Mouse (Mus musculus): ENCODE measurements around the gene Asxl2. TPM values are rescaled to one million over a fixed set of nuclear protein-coding genes. Genes with fewer than 3 reads are reported as not detected.
"Not testable (repeated sequence)": the region's sequence is repeated elsewhere in the genome, so short reads cannot be mapped to it uniquely, and the experiment has no call there.

Asxl2 gene
- polyA plus RNA-seq, 1 experiment from 2014 or later: 16.1 TPM

GRCm38 (mm10) chr12:3430443-3430753, 3.7 kb downstream of the Asxl2 start:
- Histone ChIP-seq H3K36me3 (peaks cover 5% of the 10 kb centered on the region; the same call in 1 of the 2 replicates), H3K27me3 (no peaks in the 10 kb centered on the region), H3K4me2 (replicated peaks) (no peak overlapping the region), H3K4me1 (replicated peaks) (peaks cover 19% of the 10 kb centered on the region), H3K27ac (no peak overlapping the region), H3K9ac (replicated peaks) (no peak overlapping the region), H3K4me3 (replicated peaks) (no peak overlapping the region), H3K9me3 (no peaks in the 10 kb centered on the region)
- no peak for ATAC-seq

GRCm38 (mm10) chr12:3430985-3431384, 4.3 kb downstream of the Asxl2 start:
- Histone ChIP-seq H3K4me2 (replicated peaks) (no peak overlapping the region), H3K36me3 (peaks cover 5% of the 10 kb centered on the region; the same call in 1 of the 2 replicates), H3K4me3 (replicated peaks) (no peak overlapping the region), H3K27ac (no peak overlapping the region), H3K27me3 (no peaks in the 10 kb centered on the region), H3K4me1 (replicated peaks) (peaks cover 14% of the 10 kb centered on the region), H3K9ac (replicated peaks) (no peak overlapping the region), H3K9me3 (no peaks in the 10 kb centered on the region)
- no peak for ATAC-seq

GRCm38 (mm10) chr12:3433736-3434135, 7.1 kb downstream of the Asxl2 start:
- no peak overlapping the region for H3K4me2 ChIP-seq (replicated peaks)
- no peaks in the 10 kb centered on the region for H3K9me3 ChIP-seq
- peaks cover 8% of the 10 kb centered on the region; the same call in 1 of the 2 replicates for H3K4me1 ChIP-seq (replicated peaks)
- ATAC-seq: no peak
- H3K27me3 ChIP-seq: no peaks in the 10 kb centered on the region
- H3K36me3 ChIP-seq: peaks cover 8% of the 10 kb centered on the region; the same call in 1 of the 2 replicates
- no peak overlapping the region for H3K4me3 ChIP-seq (replicated peaks)
- WGBS: 71% methylated on average over 1 of the region's 1 CpGs
- H3K27ac ChIP-seq: no peak overlapping the region
- no peak overlapping the region for H3K9ac ChIP-seq (replicated peaks)

GRCm38 (mm10) chr12:3436446-3436845, 9.8 kb downstream of the Asxl2 start:
- Histone ChIP-seq H3K4me1 (replicated peaks) (peaks cover 5% of the 10 kb centered on the region; the same call in 1 of the 2 replicates), H3K27me3 (no peaks in the 10 kb centered on the region), H3K4me3 (replicated peaks) (no peak overlapping the region), H3K9ac (replicated peaks) (no peak overlapping the region), H3K27ac (no peak overlapping the region), H3K36me3 (peaks cover 8% of the 10 kb centered on the region; the same call in 1 of the 2 replicates), H3K4me2 (replicated peaks) (no peak overlapping the region), H3K9me3 (no peaks in the 10 kb centered on the region)
- no peak for ATAC-seq
- 97% methylated on average over 5 of the region's 5 CpGs for WGBS

- no peak overlapping the region for H3K4me2 ChIP-seq (replicated peaks)
- no peak for ATAC-seq
- H3K9me3 ChIP-seq: no peaks in the 10 kb centered on the region
- no peak overlapping the region for H3K27ac ChIP-seq
- no peak overlapping the region for H3K4me3 ChIP-seq (replicated peaks)
- 100% methylated on average over 1 of the region's 1 CpGs for WGBS
- peaks cover 9% of the 10 kb centered on the region; the same call in 1 of the 2 replicates for H3K36me3 ChIP-seq
- no peaks in the 10 kb centered on the region for H3K27me3 ChIP-seq
- no peak overlapping the region for H3K9ac ChIP-seq (replicated peaks)
- no peaks in the 10 kb centered on the region for H3K4me1 ChIP-seq (replicated peaks)
Observed at GRCm38 (mm10) chr12:3437815-3438214, 11.2 kb downstream of the Asxl2 start.

- Histone ChIP-seq H3K4me1 (replicated peaks) (no peaks in the 10 kb centered on the region), H3K9ac (replicated peaks) (no peak overlapping the region), H3K27ac (no peak overlapping the region), H3K36me3 (peaks cover 12% of the 10 kb centered on the region), H3K27me3 (no peaks in the 10 kb centered on the region), H3K4me3 (replicated peaks) (no peak overlapping the region), H3K9me3 (no peaks in the 10 kb centered on the region), H3K4me2 (replicated peaks) (no peak overlapping the region)
- ATAC-seq: no peak
- WGBS: 96% methylated on average over 2 of the region's 2 CpGs
Observed at GRCm38 (mm10) chr12:3440916-3441315, 14.3 kb downstream of the Asxl2 start.

GRCm38 (mm10) chr12:3441361-3441760, 14.7 kb downstream of the Asxl2 start:
- H3K4me2 ChIP-seq (replicated peaks): no peak overlapping the region
- no peak overlapping the region for H3K27ac ChIP-seq
- H3K4me1 ChIP-seq (replicated peaks): no peaks in the 10 kb centered on the region
- no peaks in the 10 kb centered on the region for H3K27me3 ChIP-seq
- no peak overlapping the region for H3K9ac ChIP-seq (replicated peaks)
- peaks cover 12% of the 10 kb centered on the region for H3K36me3 ChIP-seq
- no peak overlapping the region for H3K4me3 ChIP-seq (replicated peaks)
- WGBS: 92% methylated on average over 5 of the region's 5 CpGs
- no peaks in the 10 kb centered on the region for H3K9me3 ChIP-seq
- ATAC-seq: no peak

GRCm38 (mm10) chr12:3453554-3453953, 26.9 kb downstream of the Asxl2 start:
- Histone ChIP-seq H3K4me2 (replicated peaks) (no peak overlapping the region), H3K27me3 (no peaks in the 10 kb centered on the region), H3K9ac (replicated peaks) (no peak overlapping the region), H3K27ac (no peak overlapping the region), H3K9me3 (no peaks in the 10 kb centered on the region), H3K36me3 (peaks cover 36% of the 10 kb centered on the region), H3K4me3 (replicated peaks) (no peak overlapping the region), H3K4me1 (replicated peaks) (no peaks in the 10 kb centered on the region)
- no peak for ATAC-seq
- WGBS: 83% methylated on average over 3 of the region's 3 CpGs

GRCm38 (mm10) chr12:3463087-3463486, 36.4 kb downstream of the Asxl2 start:
- no peaks in the 10 kb centered on the region for H3K27me3 ChIP-seq
- H3K9ac ChIP-seq (replicated peaks): no peak overlapping the region
- WGBS: 89% methylated on average over 3 of the region's 3 CpGs
- H3K9me3 ChIP-seq: no peaks in the 10 kb centered on the region
- no peak overlapping the region for H3K4me3 ChIP-seq (replicated peaks)
- peaks cover 23% of the 10 kb centered on the region for H3K36me3 ChIP-seq
- H3K4me1 ChIP-seq (replicated peaks): no peaks in the 10 kb centered on the region
- no peak overlapping the region for H3K27ac ChIP-seq
- H3K4me2 ChIP-seq (replicated peaks): no peak overlapping the region
- ATAC-seq: no peak

- no peaks in the 10 kb centered on the region for H3K27me3 ChIP-seq
- H3K9ac ChIP-seq (replicated peaks): no peak overlapping the region
- no peak overlapping the region for H3K27ac ChIP-seq
- H3K9me3 ChIP-seq: no peaks in the 10 kb centered on the region
- peaks cover 54% of the 10 kb centered on the region for H3K36me3 ChIP-seq
- H3K4me3 ChIP-seq (replicated peaks): no peak overlapping the region
- ATAC-seq: no peak
- H3K4me1 ChIP-seq (replicated peaks): no peaks in the 10 kb centered on the region
- 86% methylated on average over 4 of the region's 4 CpGs for WGBS
- H3K4me2 ChIP-seq (replicated peaks): no peak overlapping the region
Observed at GRCm38 (mm10) chr12:3499662-3500061, 73.0 kb downstream of the Asxl2 start.

- Histone ChIP-seq H3K4me1 (replicated peaks) (no peaks in the 10 kb centered on the region), H3K4me2 (replicated peaks) (no peak overlapping the region), H3K4me3 (replicated peaks) (no peak overlapping the region), H3K27ac (no peak overlapping the region), H3K9ac (replicated peaks) (no peak overlapping the region), H3K9me3 (no peaks in the 10 kb centered on the region), H3K36me3 (peaks cover 54% of the 10 kb centered on the region), H3K27me3 (no peaks in the 10 kb centered on the region)
- ATAC-seq: no peak
- WGBS: 94% methylated on average over 6 of the region's 6 CpGs
Observed at GRCm38 (mm10) chr12:3500071-3500470, 73.4 kb downstream of the Asxl2 start.

- no peak overlapping the region for H3K9ac ChIP-seq (replicated peaks)
- 45% methylated on average over 4 of the region's 4 CpGs for WGBS
- no peaks in the 10 kb centered on the region for H3K9me3 ChIP-seq
- no peaks in the 10 kb centered on the region for H3K27me3 ChIP-seq
- H3K27ac ChIP-seq: no peak overlapping the region
- H3K4me3 ChIP-seq (replicated peaks): no peak overlapping the region
- no peak for ATAC-seq
- H3K4me1 ChIP-seq (replicated peaks): no peaks in the 10 kb centered on the region
- H3K36me3 ChIP-seq: no peaks in the 10 kb centered on the region
- no peak overlapping the region for H3K4me2 ChIP-seq (replicated peaks)
Observed at GRCm38 (mm10) chr12:3518665-3519297, 92.1 kb downstream of the Asxl2 start.

- H3K9me3 ChIP-seq; H3K4me2 ChIP-seq (replicated peaks); ATAC-seq; H3K27me3 ChIP-seq; H3K9ac ChIP-seq (replicated peaks); H3K4me1 ChIP-seq (replicated peaks); H3K4me3 ChIP-seq (replicated peaks); H3K27ac ChIP-seq; H3K36me3 ChIP-seq: not testable (repeated sequence)
- WGBS: 94% methylated on average over 8 of the region's 8 CpGs
Observed at GRCm38 (mm10) chr12:3521806-3522205, 95.1 kb downstream of the Asxl2 start.

Measured in midbrain, embryonic 13.5 days (tissue).